Mouse (Mus musculus): ENCODE measurements around the gene B4galnt4. TPM values are rescaled to one million over a fixed set of nuclear protein-coding genes. Genes with fewer than 3 reads are reported as not detected.
"Not testable (repeated sequence)": the region's sequence is repeated elsewhere in the genome, so short reads cannot be mapped to it uniquely, and the experiment has no call there.

B4galnt4 gene
- 0.46 TPM for polyA plus RNA-seq (2012; fragmentation: generic; extraction: Trizol)

GRCm38 (mm10) chr7:141060426-141061242 lies at the start of gene B4galnt4:
Gene B4galnt4, plus strand, starts transcription at chr7:141061104.
- H3K79me2 ChIP-seq (ENCODE audit: control insufficient read depth, insufficient read depth) = no peaks in the 10 kb centered on the region
- H3ac ChIP-seq (ENCODE audit: control insufficient read depth, insufficient read length) = peak within 1 kb of the TSS; percentile 45
- H3K4me2 ChIP-seq (ENCODE audit: low read depth) = peak within 1 kb of the TSS; percentile 72
- no peaks in the 10 kb centered on the region for H3K36me3 ChIP-seq (ENCODE audit: control insufficient read depth, insufficient read depth)
- TF ChIP-seq POLR2A (IDR thresholded peaks at IDR 0.05; ENCODE audit: insufficient read length, low read depth) (no peak), MYOD1 (IDR thresholded peaks at IDR 0.05; ENCODE audit: control insufficient read depth in 1 of 3, insufficient read length in 2 of 3, low read depth in 2 of 3) (peak in 1 of 3 experiments; percentile 2)
- peak within 1 kb of the TSS; percentile 5 for H3K4me3 ChIP-seq
- peaks cover 7% of the 10 kb centered on the region for H3K27me3 ChIP-seq (ENCODE audit: control insufficient read depth, insufficient read depth, insufficient read length)

DNA sequence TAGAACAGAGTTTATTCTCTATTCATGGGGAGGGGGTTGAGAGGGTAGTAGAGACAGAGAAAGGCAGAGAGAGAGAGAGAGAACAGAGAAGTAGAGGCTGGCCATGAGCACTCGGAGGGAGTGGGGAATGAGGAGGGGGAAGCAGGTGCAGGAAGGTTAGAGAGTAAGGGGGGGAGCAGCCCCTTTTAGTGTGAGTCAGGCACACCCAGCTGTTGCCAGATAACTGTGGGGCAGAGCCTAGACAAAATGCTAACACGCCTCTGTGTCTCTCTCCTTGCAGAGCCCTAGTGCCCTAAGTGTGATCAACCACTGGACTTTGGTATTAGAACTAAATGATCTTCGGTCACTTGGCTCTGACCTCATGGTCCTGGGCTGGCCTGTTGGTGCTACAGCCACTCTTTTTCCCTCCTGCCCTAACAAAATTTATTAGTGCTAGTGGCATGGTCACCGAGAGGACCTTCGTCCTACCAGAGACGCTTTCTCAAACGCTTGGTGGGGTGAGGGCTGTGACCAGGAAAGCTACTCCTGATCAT lies 49.6 kb upstream of the B4galnt4 start:
- Histone ChIP-seq H3K4me3 (peak overlapping the region; percentile 82), H3K79me2 (ENCODE audit: control insufficient read depth, insufficient read depth) (peaks cover 12% of the 10 kb centered on the region), H3K4me2 (ENCODE audit: low read depth) (peak overlapping the region; percentile 98), H3K27me3 (ENCODE audit: control insufficient read depth, insufficient read depth, insufficient read length) (no peaks in the 10 kb centered on the region), H3K36me3 (ENCODE audit: control insufficient read depth, insufficient read depth) (no peaks in the 10 kb centered on the region), H3ac (ENCODE audit: control insufficient read depth, insufficient read length) (no peak overlapping the region)
- TF ChIP-seq CEBPB (IDR thresholded peaks at IDR 0.05; ENCODE audit: insufficient read depth, poor library complexity, severe bottlenecking) (no peak), MYOD1 (IDR thresholded peaks at IDR 0.05; ENCODE audit: control insufficient read depth in 1 of 3, insufficient read length in 2 of 3, low read depth in 2 of 3) (peak in 2 of 3 experiments; percentile 60 to 85), REST (IDR thresholded peaks at IDR 0.05; ENCODE audit: insufficient read depth, insufficient read length) (no peak), POLR2A (IDR thresholded peaks at IDR 0.05; ENCODE audit: insufficient read length, low read depth) (no peak), TCF12 (IDR thresholded peaks at IDR 0.05; ENCODE audit: insufficient read depth, poor library complexity, severe bottlenecking) (no peak), TCF3 (IDR thresholded peaks at IDR 0.05; ENCODE audit: insufficient read length, low read depth) (no peak), MAX (IDR thresholded peaks at IDR 0.05; ENCODE audit: low read depth) (no peak), E2F4 (IDR thresholded peaks at IDR 0.05; ENCODE audit: insufficient read depth) (no peak), MYOG (IDR thresholded peaks at IDR 0.05; ENCODE audit: control insufficient read depth in 1 of 3, insufficient read depth in 1 of 3, insufficient read length in 2 of 3, low read depth in 2 of 3) (peak in 1 of 3 experiments; percentile 76), SRF (IDR thresholded peaks at IDR 0.05; ENCODE audit: control insufficient read depth, insufficient read length, low read depth) (no peak), USF1 (IDR thresholded peaks at IDR 0.05; ENCODE audit: low read depth) (no peak)

GRCm38 (mm10) chr7:141016707-141017697 lies 43.9 kb upstream of the B4galnt4 start:
- no peaks in the 10 kb centered on the region for H3K27me3 ChIP-seq (ENCODE audit: control insufficient read depth, insufficient read depth, insufficient read length)
- peak overlapping the region; percentile 64 for H3K4me2 ChIP-seq (ENCODE audit: low read depth)
- H3K36me3 ChIP-seq (ENCODE audit: control insufficient read depth, insufficient read depth) = no peaks in the 10 kb centered on the region
- H3K4me3 ChIP-seq = no peak overlapping the region
- no peak for TF ChIP-seq TCF12 (IDR thresholded peaks at IDR 0.05; ENCODE audit: insufficient read depth, poor library complexity, severe bottlenecking)
- TF ChIP-seq CEBPB (IDR thresholded peaks at IDR 0.05; ENCODE audit: insufficient read depth, poor library complexity, severe bottlenecking) = peak; percentile 75
- H3K79me2 ChIP-seq (ENCODE audit: control insufficient read depth, insufficient read depth) = no peaks in the 10 kb centered on the region
- H3ac ChIP-seq (ENCODE audit: control insufficient read depth, insufficient read length) = no peak overlapping the region

- not testable (repeated sequence) for H3ac ChIP-seq (ENCODE audit: control insufficient read depth, insufficient read length)
Observed at GRCm38 (mm10) chr7:141017824-141018223, 43.1 kb upstream of the B4galnt4 start, which contains the start of gene Ifitm6. Gene Ifitm6, minus strand, starts transcription at chr7:141017924.

DNA sequence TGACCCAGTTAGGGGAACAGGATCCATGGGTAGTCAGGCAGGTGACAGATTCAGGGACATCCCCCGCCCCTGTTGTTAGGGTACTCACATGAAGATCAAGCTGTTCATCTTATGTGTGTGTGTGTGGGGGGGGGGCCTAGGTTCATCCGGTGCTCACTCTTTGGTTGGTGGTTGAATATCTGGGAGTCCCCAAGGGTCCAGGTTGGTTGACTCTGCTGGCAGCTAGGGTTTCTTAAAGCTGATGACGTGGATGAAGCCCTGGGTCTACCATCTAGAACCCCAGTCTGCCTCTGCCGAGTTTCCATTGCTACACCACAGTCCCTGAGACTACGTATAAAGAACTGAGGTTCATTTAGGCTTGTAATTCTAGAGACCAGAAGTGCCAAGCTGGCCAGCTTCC lies 41.9 kb upstream of the B4galnt4 start:
- Histone ChIP-seq H3K36me3 (ENCODE audit: control insufficient read depth, insufficient read depth) (no peaks in the 10 kb centered on the region), H3ac (ENCODE audit: control insufficient read depth, insufficient read length) (no peak overlapping the region), H3K79me2 (ENCODE audit: control insufficient read depth, insufficient read depth) (no peaks in the 10 kb centered on the region), H3K27me3 (ENCODE audit: control insufficient read depth, insufficient read depth, insufficient read length) (no peaks in the 10 kb centered on the region), H3K4me3 (no peak overlapping the region), H3K4me2 (ENCODE audit: low read depth) (no peak overlapping the region)
- TF ChIP-seq SRF (IDR thresholded peaks at IDR 0.05; ENCODE audit: control insufficient read depth, insufficient read length, low read depth) (no peak), USF1 (IDR thresholded peaks at IDR 0.05; ENCODE audit: low read depth) (no peak), CEBPB (IDR thresholded peaks at IDR 0.05; ENCODE audit: insufficient read depth, poor library complexity, severe bottlenecking) (no peak), MYOD1 (IDR thresholded peaks at IDR 0.05; ENCODE audit: control insufficient read depth in 1 of 3, insufficient read length in 2 of 3, low read depth in 2 of 3) (no peak), MYOG (IDR thresholded peaks at IDR 0.05; ENCODE audit: control insufficient read depth in 1 of 3, insufficient read depth in 1 of 3, insufficient read length in 2 of 3, low read depth in 2 of 3) (no peak), TCF3 (IDR thresholded peaks at IDR 0.05; ENCODE audit: insufficient read length, low read depth) (no peak), REST (IDR thresholded peaks at IDR 0.05; ENCODE audit: insufficient read depth, insufficient read length) (no peak), TCF12 (IDR thresholded peaks at IDR 0.05; ENCODE audit: insufficient read depth, poor library complexity, severe bottlenecking) (no peak), E2F4 (IDR thresholded peaks at IDR 0.05; ENCODE audit: insufficient read depth) (no peak), MAX (IDR thresholded peaks at IDR 0.05; ENCODE audit: low read depth) (no peak), POLR2A (IDR thresholded peaks at IDR 0.05; ENCODE audit: insufficient read length, low read depth) (no peak), POLR2AphosphoS2 (IDR thresholded peaks at IDR 0.05; ENCODE audit: insufficient read length, low read depth) (no peak)

More at GRCm38 (mm10) chr7:141017824-141018223, 43.1 kb upstream of the B4galnt4 start, which contains the start of gene Ifitm6:
- not testable (repeated sequence) for H3K4me3 ChIP-seq; H3K36me3 ChIP-seq (ENCODE audit: control insufficient read depth, insufficient read depth); H3K27me3 ChIP-seq (ENCODE audit: control insufficient read depth, insufficient read depth, insufficient read length); H3K79me2 ChIP-seq (ENCODE audit: control insufficient read depth, insufficient read depth)
- peak within 1 kb of the TSS; percentile 64 for H3K4me2 ChIP-seq (ENCODE audit: low read depth)
